Mouse (Mus musculus) spleen, postnatal 10 days (tissue): Measurements from ENCODE around the gene Mrps23.

Source experiments
- DNase-seq, 2 experiments: peaks; one replicate each; pipeline ENCODE4 v3.0.0; 2021 to 2022; ENCODE audit warnings: low spot score in 2 of 2

The Mrps23 gene

GRCm38 (mm10) chr11:88248636-88249035 lies 44.4 kb downstream of the Mrps23 start:
- DNase-seq = no peak

- DNase-seq = no peak
Observed at GRCm38 (mm10) chr11:88250568-88250967, 46.4 kb downstream of the Mrps23 start.

GRCm38 (mm10) chr11:88251295-88251694 lies 47.1 kb downstream of the Mrps23 start:
- DNase-seq = no peak

GRCm38 (mm10) chr11:88251972-88252766 lies 48.0 kb downstream of the Mrps23 start:
- DNase-seq = peak; percentile 69 to 85

GRCm38 (mm10) chr11:88252767-88253513 lies 48.8 kb downstream of the Mrps23 start:
- no peak for DNase-seq

GRCm38 (mm10) chr11:88253514-88254167 lies 49.5 kb downstream of the Mrps23 start:
- no peak for DNase-seq

- no peak for DNase-seq
Observed at GRCm38 (mm10) chr11:88257700-88258099, 53.5 kb downstream of the Mrps23 start.

GRCm38 (mm10) chr11:88258212-88258611 lies 54.0 kb downstream of the Mrps23 start:
- DNase-seq = no peak

GRCm38 (mm10) chr11:88260463-88260862 lies 56.3 kb downstream of the Mrps23 start:
- DNase-seq = no peak
